Mouse (Mus musculus) duodenum, adult 2 months (tissue): Measurements from ENCODE around the gene Heatr5a. TPM values are rescaled to one million over a fixed set of nuclear protein-coding genes. Genes with fewer than 3 reads are reported as not detected.

Source experiments
- polyA plus RNA-seq: library from polyadenylated mRNA; depleted of rRNA; stranded (reverse); fragments of >200 nt; gene quantifications from 2 replicates; pipeline ENCODE4 v1.2.3, GENCODE M21; 2012; ENCODE audit warnings: low replicate concordance; rRNA removed

Gene Heatr5a
- 28.8 and 46.0 TPM in 2 replicates for polyA plus RNA-seq

GRCm38 (mm10) chr12:51971070-51971664 lies at the start of gene Heatr5a:
Gene Heatr5a, minus strand, starts transcription at chr12:51971321.

GRCm38 (mm10) chr12:52005877-52006632 lies 34.9 kb upstream of the Heatr5a start, which contains the start of gene Dtd2:
Gene Dtd2, minus strand, starts transcription at chr12:52006501.

GRCm38 (mm10) chr12:51829290-51830076 lies 141.6 kb downstream of the Heatr5a start, which contains the start of gene Hectd1:
Gene Hectd1, minus strand, starts transcription at chr12:51829536.

Other genes with a start within 250 kb of the Heatr5a start
- 3.0 and 4.4 TPM in 2 replicates for gene Hectd1, start 141.8 kb downstream of the Heatr5a start, polyA plus RNA-seq
- 3.0 and 3.9 TPM in 2 replicates for gene Dtd2, start 35.2 kb upstream of the Heatr5a start, polyA plus RNA-seq
- gene Gpr33, start 56.7 kb upstream of the Heatr5a start, polyA plus RNA-seq: not detected in 2 replicates
- gene Nubpl, start 126.4 kb upstream of the Heatr5a start, polyA plus RNA-seq: 0.15 and 0.79 TPM in 2 replicates